Mouse (Mus musculus) frontal cortex, postnatal 14 days (tissue): ENCODE measurements around the gene Tmem198.
A peak's percentile ranks its signal among the peaks of the same experiment; 100 is the strongest.

Source experiments
- DNase-seq, 2 experiments: peaks; one replicate each; pipeline ENCODE4 v3.0.0; 2022; ENCODE audit warnings: low spot score in 2 of 2

Gene Tmem198

DNA sequence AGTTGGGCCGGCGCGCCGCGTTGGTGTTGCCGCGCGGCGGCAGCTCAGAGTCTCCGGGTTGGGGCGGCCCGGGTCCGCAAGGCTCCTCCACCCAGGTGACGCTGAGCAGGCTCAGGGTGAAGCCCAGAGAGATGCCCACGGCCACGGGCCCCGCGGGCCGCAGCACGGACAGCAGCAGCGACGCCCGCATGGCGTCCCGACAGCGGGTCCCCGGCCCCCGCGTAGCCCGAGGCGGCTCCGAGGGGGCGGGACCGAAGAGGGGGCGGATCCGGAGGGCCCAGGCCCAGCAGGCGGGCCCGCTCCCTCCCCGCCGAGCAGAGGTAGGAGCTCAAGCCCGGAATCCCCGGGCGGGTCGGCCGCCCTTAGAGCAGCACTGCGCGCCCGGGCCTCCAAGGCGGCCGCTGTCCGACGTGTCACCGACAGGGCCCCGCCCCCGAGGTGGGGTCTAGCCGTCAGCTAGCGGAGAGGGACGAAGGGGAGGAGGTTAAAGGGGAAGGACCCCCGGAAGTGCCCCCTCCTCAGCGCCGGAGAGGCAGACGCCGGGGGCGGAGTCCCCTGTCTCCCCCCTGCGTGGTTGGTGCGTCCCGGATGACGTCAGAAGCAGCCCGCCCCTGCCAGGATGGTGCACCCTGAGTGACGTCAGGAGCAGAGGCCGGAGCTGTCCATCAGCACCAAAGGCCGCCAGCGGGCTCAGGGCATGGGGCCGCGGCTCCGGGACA lies at the start of gene Tmem198, which contains the start of gene Chpf:
Tmem198 (plus strand) TSS at position 617 of the 719 bp plus-strand sequence.
Chpf (minus strand) TSS at position 392 of the 719 bp plus-strand sequence.
- DNase-seq = peak; percentile 95 to 96

DNA sequence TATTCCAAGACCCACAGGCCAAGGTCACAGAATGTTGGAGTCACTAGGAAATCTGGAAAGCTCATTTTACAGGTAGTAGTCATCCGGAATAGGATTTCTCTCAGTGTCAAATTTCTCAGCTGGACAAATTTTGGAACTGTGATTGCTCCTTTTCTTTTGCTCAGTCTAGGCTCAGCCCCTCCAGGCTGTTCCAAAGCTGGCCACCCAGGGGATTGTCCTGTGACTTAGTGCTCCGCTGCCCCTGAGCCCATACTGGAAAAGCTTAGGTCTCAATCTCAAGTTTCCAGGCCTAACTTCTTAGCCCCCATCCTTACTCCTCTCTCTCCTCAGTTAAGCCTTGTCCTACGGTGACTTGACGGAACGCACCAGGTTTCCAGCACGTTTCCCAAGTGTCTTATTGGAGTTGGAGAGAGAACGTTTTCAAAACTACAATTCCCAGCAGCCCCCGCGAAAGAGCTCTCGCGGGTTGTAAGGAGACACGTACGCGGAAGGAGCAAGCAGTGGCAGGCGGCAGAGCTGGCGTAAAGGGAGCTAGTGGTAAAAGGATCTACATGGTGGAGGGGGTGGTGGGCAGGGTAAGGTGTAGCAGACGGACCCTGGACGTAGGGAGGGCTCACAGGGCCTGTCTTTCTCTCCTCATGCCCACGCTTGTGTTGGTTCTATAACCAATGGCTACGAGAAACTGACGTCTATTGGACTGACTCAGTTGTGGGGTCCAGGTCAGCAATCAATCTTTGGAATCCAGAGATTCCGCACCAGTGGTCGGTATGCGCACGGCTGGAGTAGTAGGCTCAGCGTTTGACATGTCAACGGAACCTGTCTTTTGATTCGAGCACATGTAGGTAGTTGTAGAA lies 43.6 kb upstream of the Tmem198 start, which contains the start of gene Gmppa:
Gmppa (plus strand) TSS at position 456 of the 854 bp plus-strand sequence.
- DNase-seq = peak; percentile 67 to 72

DNA sequence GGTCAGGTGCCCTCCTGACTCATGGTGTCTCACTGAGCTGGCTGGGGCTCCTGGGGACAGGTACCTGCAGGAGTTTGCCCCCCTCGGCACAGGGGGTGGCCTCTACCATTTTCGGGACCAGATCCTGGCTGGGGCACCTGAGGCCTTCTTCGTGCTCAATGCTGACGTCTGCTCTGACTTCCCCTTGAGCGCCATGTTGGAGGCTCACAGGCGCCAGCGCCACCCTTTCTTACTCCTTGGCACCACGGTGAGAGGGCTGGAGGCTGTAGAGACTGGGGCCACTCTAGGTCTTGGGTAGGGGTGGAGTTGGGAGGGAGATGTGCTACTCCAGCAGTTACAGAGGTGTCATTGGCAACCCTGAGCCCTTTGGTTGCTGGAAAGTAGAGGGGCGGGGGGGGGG lies 40.5 kb upstream of the Tmem198 start:
- DNase-seq = no peak

- no peak for DNase-seq
Measured at GRCm38 (mm10) chr1:75440661-75441060, 38.7 kb upstream of the Tmem198 start.

DNA sequence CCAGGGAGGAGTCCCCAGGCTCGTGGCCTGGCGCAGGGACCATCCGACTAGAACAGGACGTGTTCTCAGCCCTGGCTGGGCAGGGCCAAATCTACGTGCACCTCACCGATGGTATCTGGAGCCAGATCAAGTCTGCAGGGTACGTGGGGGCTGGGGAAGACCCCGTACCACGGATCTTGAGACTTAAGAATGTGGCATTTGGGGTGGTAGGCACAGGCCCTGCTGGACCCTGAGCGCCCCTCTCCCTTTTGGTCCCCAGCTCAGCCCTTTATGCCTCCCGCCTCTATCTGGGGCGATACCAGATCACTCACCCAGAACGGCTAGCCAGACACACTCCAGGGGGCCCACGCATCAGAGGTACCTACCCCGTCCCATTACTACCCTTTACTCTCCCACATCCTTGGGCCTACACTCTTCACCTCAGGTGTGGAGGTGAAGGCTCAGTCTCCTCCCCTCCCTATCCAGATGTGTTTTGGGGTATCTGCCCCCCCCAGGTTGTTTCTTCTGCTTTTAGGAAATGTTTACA lies 37.8 kb upstream of the Tmem198 start:
- no peak for DNase-seq

DNA sequence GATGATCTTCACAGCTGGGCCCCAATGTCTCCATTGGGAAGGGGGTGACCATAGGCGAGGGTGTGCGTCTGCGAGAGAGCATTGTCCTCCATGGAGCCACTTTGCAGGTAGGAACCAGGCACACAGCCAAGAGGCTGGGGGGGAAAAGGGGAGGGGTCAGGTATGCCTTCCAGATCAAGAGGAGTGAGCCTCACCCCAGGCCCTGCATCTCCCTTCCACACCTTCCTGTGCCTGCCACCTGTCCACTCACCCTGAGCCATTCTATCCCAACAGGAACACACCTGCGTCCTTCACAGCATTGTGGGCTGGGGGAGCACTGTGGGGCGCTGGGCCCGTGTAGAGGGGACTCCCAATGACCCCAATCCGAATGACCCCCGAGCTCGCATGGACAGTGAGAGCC lies 37.2 kb upstream of the Tmem198 start:
- no peak for DNase-seq

DNA sequence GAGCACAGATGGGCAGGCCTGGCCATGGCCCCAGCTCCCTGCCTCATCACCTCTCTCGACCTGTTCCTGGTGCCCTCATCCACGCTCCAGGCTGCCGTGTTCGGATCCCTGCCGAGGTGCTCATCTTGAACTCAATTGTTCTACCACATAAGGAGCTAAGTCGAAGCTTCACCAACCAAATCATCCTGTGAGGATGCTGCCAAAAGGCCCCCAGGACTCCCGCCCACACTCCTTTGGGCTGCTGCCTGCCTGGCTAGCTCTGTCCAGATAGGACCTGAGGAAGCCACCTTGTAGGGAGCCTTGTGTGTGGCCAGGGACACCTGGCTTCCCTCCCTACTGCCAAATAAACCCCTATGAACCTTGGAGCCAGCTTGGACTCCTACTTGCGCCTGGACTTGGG lies 36.5 kb upstream of the Tmem198 start:
- no peak for DNase-seq

DNA sequence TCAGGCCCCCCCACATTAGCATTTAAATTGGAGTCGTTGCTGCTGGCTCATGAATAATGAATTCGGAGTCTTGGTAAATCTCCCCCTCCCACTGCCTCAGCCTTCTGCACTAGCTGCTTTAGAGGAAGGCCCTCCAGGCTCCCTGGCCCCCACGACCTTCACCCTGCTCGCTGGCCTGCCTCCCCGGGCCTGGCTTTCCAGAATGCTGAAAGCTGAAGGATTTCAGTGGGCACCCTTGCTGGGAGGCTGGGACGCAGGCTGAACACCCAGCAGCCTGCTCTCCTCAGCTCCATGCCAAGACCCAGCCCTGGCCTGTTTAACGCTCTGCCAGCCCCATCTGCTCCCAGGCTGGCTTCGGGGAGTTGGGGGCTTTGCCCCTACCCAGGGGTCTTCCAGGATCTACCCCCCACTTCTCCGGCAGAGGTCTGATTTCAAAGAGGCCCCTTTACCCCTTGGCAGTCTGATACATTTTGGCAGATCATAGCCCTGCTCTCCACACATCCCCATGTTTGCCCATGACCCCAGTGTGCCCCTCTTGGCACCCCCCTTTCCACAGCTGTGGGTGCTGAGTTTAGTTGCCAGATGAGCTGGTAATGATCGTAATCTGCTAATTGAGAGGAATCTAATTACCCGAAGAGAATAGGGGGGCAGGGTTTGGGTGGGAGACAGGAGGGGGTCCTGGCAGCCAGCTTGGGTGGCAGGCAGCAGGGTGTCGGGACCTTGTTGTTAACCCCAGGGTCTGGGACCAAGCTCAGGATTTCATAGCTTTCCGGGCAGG lies 35.9 kb upstream of the Tmem198 start:
- no peak for DNase-seq

DNA sequence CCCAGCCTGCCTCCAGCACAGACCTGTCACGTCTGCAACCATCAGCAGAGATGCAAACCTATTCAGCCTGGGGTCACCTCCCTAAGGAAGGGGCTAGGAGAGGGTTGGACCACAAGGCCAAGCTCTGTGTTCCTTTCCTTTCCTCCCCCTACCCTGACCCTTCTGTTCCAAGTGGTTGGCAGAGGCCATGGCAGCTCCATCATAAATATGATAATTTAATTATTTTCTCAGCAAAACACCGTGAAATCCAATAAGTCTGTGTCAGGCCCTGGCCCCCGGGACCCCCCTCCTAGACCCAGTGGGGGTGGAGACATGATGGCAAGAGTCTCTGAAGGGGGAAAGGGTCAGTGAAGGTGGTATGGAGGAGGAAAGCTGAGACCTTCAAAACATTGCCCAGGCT lies 35.1 kb upstream of the Tmem198 start:
- no peak for DNase-seq

GRCm38 (mm10) chr1:75445141-75445701 lies 34.1 kb upstream of the Tmem198 start:
- DNase-seq = no peak

GRCm38 (mm10) chr1:75445751-75446611 lies 33.4 kb upstream of the Tmem198 start:
- peak in 1 of 2 experiments; percentile 62 for DNase-seq

DNA sequence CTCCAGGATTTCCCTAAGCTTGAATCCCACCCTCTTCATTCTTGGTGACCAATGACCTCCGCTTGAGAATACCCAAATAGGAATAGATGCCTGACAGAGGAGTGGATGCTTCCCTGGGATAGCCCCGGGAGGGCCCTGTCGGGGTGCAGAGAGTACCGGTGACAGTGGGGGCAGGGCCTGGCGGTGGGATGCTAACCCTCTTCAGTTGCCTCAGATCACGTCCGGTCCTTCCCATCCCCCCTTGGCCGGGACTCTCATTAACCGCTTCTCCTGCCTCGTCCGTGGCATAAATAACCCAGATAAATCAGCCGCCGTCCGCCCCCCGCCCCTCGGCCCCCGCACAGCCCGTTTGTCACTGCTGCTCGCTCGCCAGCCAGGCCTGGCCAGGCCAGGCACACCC lies 32.7 kb upstream of the Tmem198 start:
- DNase-seq = no peak

DNA sequence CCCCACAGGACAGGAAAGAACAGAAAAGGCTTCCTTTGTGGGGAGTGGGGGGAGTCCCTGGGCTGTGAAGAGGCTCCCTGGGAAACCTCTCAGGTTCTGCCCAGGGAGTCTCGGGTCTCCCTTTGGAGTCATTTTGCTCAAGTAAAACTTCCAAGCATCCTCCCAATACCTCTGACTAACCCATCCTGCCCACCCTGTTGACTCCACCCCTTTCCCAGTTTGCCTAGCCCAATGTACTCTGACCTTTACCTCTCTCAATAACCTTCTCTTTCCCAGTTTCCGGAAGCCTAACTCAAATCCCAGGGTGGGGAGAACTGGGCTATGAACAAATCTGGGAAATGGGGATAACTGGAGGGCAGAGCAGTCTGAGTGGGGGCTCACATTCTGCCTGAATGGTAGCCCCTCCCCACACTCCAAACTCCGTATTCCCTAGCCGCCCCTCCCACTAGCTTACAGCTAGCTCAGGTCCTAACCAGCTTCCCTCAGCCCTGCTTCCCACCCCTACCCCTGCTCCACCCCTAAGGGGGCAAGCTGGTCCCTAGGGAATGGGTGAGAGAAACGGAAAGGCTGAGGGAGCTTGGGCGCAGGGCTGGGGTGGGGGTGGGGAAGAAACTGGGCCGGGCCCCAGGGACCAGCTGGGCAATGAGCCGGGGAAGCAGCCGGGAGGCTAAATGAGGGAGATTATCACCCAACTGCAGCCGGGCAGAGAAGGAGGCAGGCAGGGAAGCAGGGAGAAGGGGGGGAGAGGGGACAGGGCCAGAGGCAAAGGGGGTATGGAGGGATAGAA lies 31.9 kb upstream of the Tmem198 start:
- DNase-seq = no peak

DNA sequence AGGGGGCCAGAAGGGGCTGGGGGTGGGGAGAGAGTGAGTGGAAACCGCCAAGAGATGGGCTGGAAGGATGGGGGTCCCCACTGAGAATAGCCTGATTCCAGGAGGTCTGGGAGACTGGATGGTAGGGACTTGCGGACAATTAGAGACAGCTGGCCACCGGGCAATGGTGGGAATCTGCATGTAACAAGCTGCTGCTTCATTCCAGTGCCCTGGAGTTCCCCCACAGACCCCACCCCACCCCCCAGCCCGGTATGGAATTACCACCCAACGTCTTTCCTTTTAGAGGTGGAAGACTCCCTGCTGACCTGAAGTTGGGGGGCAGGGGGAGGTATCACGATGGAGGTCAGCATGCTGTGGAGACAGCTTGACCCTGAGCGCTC lies 31.3 kb upstream of the Tmem198 start:
- DNase-seq = no peak

- no peak for DNase-seq
Measured at GRCm38 (mm10) chr1:75448937-75449336, 30.4 kb upstream of the Tmem198 start.

DNA sequence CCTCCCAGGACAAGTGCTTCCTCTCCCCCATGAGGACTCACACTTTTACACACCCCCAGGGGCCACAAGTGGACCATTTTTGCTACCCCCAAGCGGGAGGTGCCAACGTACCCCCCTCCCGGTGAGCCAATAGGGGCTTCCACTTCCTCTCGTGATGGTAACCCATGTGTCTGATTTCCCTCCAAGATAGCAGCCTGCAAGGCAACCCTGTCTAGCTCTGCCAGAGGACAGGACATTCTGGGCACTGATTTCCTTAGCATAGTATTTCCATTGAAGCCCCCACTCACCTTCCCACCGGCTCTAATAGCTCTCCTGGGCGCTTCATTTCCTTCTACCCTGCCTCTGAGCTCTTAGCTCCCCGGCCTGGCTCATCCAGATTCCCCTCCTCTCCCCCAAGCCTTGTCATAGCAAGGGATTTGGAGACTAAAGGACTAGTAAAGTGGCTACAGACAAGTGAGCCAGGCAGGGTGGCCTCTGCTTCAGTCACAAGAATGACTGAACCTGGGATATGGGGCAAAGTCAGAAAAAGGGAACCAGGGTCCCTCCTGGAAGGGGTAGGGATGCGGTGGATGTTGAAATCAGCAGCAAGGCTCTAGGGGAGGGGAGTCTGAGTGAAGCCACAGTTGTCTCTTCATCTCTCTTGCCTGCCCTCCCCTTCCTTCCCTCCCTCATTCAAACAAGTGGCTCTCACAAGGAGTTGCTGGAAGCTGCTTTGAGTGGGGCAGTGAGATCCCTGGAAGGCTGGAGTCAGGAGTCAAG lies 29.8 kb upstream of the Tmem198 start:
- DNase-seq = no peak

GRCm38 (mm10) chr1:75450314-75451005 lies 28.9 kb upstream of the Tmem198 start, which contains the start of gene Asic4:
Gene Asic4, plus strand, starts transcription at chr1:75450436.
- DNase-seq = no peak

DNA sequence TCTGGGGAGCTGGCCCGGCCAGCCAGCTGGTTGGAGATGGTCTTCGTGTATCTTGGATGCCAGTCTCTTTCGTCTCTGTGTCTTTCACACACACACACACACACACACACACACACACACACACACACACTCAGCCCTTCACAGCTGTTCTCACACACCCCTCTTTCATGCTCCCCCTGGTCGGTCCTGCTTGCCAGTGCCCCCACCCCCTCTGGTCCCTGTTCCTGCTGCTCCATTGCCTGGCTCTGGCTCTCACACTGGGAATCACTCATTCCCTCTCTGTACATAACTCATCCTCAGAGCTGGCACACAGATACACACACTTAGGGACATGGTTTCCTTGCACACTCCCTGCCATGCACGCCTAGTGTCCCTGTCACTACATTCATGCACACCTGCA lies 27.4 kb upstream of the Tmem198 start:
- no peak for DNase-seq
